Mouse (Mus musculus): ENCODE data around the gene Fam102a. TPM values are rescaled to one million over a fixed set of nuclear protein-coding genes. Genes with fewer than 3 reads are reported as not detected.
A peak's percentile ranks its signal among the peaks of the same experiment; 100 is the strongest.
"Not testable (repeated sequence)": the region's sequence is repeated elsewhere in the genome, so short reads cannot be mapped to it uniquely, and the experiment has no call there.

Fam102a gene
- polyA plus RNA-seq (2015; fragmentation: Nextera tagmentation; extraction: Ambion mirVana): 7.5 and 9.5 TPM in 2 replicates

DNA sequence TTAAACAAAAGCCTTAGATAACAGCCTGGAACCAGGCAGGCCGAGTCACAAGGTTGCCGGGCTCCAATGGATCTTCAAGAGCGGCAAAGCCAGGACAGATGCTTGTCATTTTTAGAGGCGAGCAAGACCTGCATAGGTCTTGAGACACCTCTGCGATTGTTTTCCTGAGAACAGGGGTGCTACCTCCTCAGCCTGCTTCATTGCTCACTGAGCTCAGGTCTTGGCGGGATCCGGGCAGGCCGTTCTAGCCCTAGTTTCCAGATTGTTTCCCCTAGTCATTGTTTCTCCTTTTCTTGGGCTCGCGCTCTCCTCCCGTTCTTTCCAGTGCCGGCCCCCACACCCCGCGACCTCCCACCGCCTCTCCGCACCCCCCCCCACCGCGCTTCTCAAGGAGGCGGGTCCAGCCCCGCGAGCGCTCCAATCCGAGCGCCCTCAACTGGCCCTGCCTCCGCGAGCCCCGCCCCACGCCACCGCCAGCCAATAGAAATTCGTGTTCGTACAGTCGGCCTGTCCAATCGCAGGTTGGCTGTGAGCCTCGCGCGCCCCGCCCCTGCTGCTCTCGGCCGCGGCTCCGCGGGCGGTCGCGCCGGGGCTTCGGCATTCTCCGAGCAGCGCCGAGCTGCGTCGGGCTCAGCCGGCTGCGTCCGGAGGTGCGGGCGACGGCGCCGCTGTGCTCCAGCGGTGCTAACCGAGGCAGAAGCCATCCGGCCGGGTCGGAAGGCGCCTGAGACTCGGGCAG, at the start of gene Fam102a:
Gene Fam102a (plus strand): TSS at position 600 of the 739 bp plus-strand sequence.
- H3K27ac ChIP-seq (replicated peaks): peak within 1 kb of the TSS; percentile 93
- peak within 1 kb of the TSS; percentile 71 for H3K4me2 ChIP-seq
- WGBS: under 1% methylated on average over 65 of the region's 67 CpGs
- ATAC-seq (ENCODE audit: low FRiP score, low read depth): peak; percentile 96
- peak within 1 kb of the TSS; percentile 87 for H3K9ac ChIP-seq
- no peaks in the 10 kb centered on the region for H3K9me3 ChIP-seq
- H3K4me1 ChIP-seq (replicated peaks): peaks cover 51% of the 10 kb centered on the region
- peak within 1 kb of the TSS; percentile 87 for H3K4me3 ChIP-seq
- no peaks in the 10 kb centered on the region for H3K27me3 ChIP-seq
- no peaks in the 10 kb centered on the region for H3K36me3 ChIP-seq

DNA sequence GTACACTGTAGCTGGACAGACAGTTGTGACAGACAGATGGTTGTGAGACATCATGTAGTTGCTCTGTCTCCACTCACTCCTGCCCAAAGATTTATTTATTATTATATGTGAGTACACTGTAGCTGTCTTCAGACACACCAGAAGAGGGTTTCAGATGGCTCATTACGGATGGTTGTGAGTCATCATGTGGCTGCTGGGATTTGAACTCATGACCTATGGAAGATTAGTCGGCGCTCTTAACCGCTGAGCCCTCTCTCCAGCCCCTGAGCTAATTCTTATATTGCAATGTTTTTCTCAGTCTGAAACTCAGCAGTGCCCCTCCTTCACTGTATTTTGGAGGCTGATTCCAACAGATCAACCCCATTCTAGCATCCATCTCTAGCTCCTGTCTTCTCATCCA, 49.4 kb upstream of the Fam102a start:
- Histone ChIP-seq H3K36me3 (no peaks in the 10 kb centered on the region), H3K4me1 (replicated peaks) (no peaks in the 10 kb centered on the region), H3K27me3 (no peaks in the 10 kb centered on the region), H3K4me2 (no peak overlapping the region), H3K4me3 (no peak overlapping the region), H3K9me3 (no peaks in the 10 kb centered on the region), H3K9ac (no peak overlapping the region), H3K27ac (replicated peaks) (no peak overlapping the region)
- 92% methylated on average over 4 of the region's 4 CpGs for WGBS
- no peak for ATAC-seq (ENCODE audit: low FRiP score, low read depth)

DNA sequence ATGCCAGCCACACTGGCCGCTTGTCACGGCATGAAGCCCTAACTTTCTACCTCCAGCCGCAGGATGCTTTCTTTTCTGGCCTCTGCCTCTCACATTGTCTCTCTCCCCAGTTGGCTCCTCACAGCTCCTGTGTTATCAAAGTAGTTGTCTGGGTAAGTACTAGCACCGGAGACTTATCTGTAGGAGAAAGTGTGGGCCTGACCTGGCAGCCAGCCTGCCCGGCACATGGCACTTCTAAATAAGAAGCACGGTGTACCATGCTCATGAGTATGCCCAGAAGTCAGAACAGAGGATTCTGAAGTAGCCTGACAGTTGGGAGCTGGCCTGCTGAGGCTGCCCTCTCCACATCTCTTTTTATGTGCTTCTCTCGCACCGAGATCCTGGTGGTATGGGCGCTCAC, 49.0 kb upstream of the Fam102a start:
- H3K4me1 ChIP-seq (replicated peaks): no peaks in the 10 kb centered on the region
- no peak for ATAC-seq (ENCODE audit: low FRiP score, low read depth)
- no peaks in the 10 kb centered on the region for H3K27me3 ChIP-seq
- no peak overlapping the region for H3K4me3 ChIP-seq
- no peak overlapping the region for H3K4me2 ChIP-seq
- H3K36me3 ChIP-seq: no peaks in the 10 kb centered on the region
- WGBS: 88% methylated on average over 9 of the region's 9 CpGs
- H3K9ac ChIP-seq: no peak overlapping the region
- no peak overlapping the region for H3K27ac ChIP-seq (replicated peaks)
- H3K9me3 ChIP-seq: no peaks in the 10 kb centered on the region

DNA sequence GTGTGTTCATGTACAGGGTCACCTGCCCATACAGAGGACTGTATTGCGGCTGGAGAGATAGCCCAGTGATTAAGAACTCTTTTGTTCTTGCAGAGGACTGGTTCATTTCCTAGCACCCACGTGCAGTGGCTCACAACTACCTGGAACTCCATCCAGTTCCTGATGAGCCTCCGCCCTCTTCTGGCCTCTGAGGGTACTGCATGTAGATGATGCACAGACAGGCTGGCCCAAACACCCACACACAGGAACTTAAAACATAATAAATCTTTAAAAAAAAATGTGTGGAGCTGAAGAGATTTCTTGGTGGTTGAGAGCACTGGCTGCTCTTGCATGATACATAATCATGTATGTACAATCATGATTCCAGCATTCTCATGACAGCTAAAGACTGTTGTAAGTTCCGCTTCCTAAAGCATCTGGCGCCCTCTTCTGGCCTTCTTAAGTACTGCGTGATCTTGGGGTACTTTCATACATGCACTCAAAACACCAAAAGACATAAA, 48.0 kb upstream of the Fam102a start:
- no peak overlapping the region for H3K27ac ChIP-seq (replicated peaks)
- no peaks in the 10 kb centered on the region for H3K27me3 ChIP-seq
- peak; percentile 60 for ATAC-seq (ENCODE audit: low FRiP score, low read depth)
- WGBS: 7% methylated on average over 6 of the region's 6 CpGs
- H3K9me3 ChIP-seq: no peaks in the 10 kb centered on the region
- H3K4me1 ChIP-seq (replicated peaks): no peaks in the 10 kb centered on the region
- no peak overlapping the region for H3K9ac ChIP-seq
- H3K4me2 ChIP-seq: no peak overlapping the region
- no peaks in the 10 kb centered on the region for H3K36me3 ChIP-seq
- H3K4me3 ChIP-seq: no peak overlapping the region

DNA sequence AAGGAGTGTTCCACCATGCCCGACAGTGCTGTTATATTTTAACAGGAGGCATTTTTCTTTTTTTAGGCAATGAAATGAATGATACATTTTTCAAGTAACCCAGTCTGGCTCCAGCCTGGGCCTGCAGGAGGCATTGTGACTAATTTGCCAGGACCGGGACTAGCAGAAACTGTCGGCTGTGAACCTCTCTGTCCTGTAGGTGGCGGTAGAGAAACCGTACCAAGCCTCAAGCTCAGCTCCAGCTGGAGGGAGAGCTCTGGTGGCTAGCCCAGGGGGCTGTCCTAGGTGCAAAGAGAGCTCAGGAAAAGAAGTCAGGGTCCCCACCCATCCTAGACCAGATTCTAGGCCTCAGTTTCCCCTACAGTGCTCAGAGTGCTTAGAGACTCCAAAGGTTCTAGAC, 46.5 kb upstream of the Fam102a start:
- no peak overlapping the region for H3K4me3 ChIP-seq

DNA sequence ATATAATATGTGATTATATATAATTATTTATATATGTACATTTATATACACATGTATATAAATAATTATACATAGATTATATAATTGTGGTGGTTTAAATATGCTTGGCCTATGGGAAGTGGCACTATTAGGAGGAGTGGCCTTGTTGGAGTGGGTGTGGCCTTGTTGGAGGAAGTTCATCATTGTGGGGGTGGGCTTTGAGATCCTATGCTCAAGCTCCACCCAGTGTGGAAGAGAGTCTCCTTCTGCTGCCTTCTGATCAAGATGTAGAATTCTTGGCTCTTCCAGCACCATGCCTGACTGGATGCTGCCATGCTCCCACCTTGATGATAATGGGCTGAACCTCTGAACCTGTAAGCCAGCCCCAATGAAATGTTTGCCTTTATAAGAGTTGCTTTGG, 44.4 kb upstream of the Fam102a start:
- not testable (repeated sequence) for H3K9me3 ChIP-seq; H3K36me3 ChIP-seq; H3K4me3 ChIP-seq; H3K27ac ChIP-seq (replicated peaks); H3K4me1 ChIP-seq (replicated peaks); H3K27me3 ChIP-seq; H3K9ac ChIP-seq; H3K4me2 ChIP-seq; ATAC-seq (ENCODE audit: low FRiP score, low read depth)

More for the DNA sequence above, 46.5 kb upstream of the Fam102a start:
- Histone ChIP-seq H3K36me3 (no peaks in the 10 kb centered on the region), H3K9me3 (no peaks in the 10 kb centered on the region), H3K4me2 (no peak overlapping the region), H3K27ac (replicated peaks) (no peak overlapping the region), H3K27me3 (no peaks in the 10 kb centered on the region), H3K4me1 (replicated peaks) (no peaks in the 10 kb centered on the region), H3K9ac (no peak overlapping the region)
- under 1% methylated on average over 5 of the region's 5 CpGs for WGBS
- peak; percentile 59 for ATAC-seq (ENCODE audit: low FRiP score, low read depth)

DNA sequence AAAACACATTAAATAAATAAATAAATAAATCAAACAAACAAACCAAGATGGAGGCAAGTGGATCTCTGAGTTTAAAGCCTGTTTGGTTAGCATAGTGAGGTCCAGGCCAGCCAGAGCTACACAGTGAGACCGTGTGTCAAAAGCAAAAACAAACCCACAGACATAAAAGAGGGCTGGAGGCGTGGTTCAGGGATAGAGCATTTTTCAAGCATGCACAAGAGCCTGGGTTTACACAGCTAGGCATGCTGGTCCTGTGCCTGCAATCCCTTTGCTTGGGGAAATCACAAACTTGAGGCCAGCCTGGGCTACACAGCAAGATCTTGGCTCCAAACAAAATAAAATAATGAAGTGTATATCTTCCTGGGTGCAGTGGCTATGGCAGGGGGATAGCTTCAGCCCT, 42.5 kb upstream of the Fam102a start:
- Histone ChIP-seq H3K4me1 (replicated peaks) (no peaks in the 10 kb centered on the region), H3K9me3 (no peaks in the 10 kb centered on the region)
- ATAC-seq (ENCODE audit: low FRiP score, low read depth): no peak

DNA sequence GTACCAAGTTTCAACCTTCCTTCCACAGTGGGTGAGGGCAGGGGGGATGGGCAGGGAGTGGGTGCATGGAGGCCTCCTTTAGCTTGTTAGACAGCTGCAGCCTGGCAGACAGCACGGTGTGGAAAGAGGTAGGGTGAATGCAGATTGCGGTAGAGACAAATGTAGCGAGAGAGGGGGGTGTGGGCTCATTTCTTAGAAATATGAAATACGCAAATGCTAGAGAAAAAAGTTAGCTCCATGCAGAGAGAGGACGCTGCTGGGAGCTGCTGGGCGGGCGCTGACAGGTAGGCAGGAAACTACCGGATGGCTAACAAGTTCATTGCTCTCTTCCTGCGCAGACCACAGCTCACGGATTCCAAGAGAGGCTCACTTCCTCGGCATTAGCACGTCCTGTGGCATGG, 41.8 kb upstream of the Fam102a start:
- H3K9me3 ChIP-seq: no peaks in the 10 kb centered on the region
- no peak overlapping the region for H3K9ac ChIP-seq
- ATAC-seq (ENCODE audit: low FRiP score, low read depth): no peak
- no peak overlapping the region for H3K27ac ChIP-seq (replicated peaks)
- H3K4me2 ChIP-seq: no peak overlapping the region
- H3K4me1 ChIP-seq (replicated peaks): no peaks in the 10 kb centered on the region
- WGBS: 82% methylated on average over 12 of the region's 12 CpGs
- no peaks in the 10 kb centered on the region for H3K27me3 ChIP-seq
- no peaks in the 10 kb centered on the region for H3K36me3 ChIP-seq
- no peak overlapping the region for H3K4me3 ChIP-seq

More for the DNA sequence above, 42.5 kb upstream of the Fam102a start:
- no peak overlapping the region for H3K4me2 ChIP-seq
- H3K4me3 ChIP-seq: no peak overlapping the region
- no peaks in the 10 kb centered on the region for H3K36me3 ChIP-seq
- no peaks in the 10 kb centered on the region for H3K27me3 ChIP-seq
- no peak overlapping the region for H3K9ac ChIP-seq
- 77% methylated on average over 2 of the region's 2 CpGs for WGBS
- no peak overlapping the region for H3K27ac ChIP-seq (replicated peaks)

DNA sequence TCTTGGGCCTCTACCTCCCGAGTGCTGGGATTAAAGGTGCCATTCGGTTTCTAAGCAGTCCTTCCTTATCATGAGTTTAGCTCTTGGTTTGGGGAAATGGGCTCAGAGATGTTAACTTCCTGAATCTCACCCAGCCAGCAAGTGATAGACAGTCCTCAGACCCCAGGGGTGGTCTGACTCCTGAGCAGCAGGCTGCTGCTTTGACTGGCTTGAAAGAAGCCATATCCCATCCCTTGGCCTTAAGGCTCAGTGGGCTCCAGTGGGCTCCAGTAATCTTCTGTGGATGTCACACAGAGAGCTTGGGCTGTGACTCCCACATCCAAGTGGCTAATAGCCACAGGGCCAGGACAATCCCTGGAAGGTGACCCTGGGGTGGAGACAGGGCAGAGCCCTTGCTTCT, 40.6 kb upstream of the Fam102a start:
- WGBS: 75% methylated on average over 2 of the region's 2 CpGs
- Histone ChIP-seq H3K36me3 (no peaks in the 10 kb centered on the region), H3K9ac (no peak overlapping the region), H3K4me2 (no peak overlapping the region), H3K27ac (replicated peaks) (no peak overlapping the region), H3K4me1 (replicated peaks) (no peaks in the 10 kb centered on the region), H3K9me3 (no peaks in the 10 kb centered on the region), H3K27me3 (no peaks in the 10 kb centered on the region), H3K4me3 (no peak overlapping the region)
- no peak for ATAC-seq (ENCODE audit: low FRiP score, low read depth)

DNA sequence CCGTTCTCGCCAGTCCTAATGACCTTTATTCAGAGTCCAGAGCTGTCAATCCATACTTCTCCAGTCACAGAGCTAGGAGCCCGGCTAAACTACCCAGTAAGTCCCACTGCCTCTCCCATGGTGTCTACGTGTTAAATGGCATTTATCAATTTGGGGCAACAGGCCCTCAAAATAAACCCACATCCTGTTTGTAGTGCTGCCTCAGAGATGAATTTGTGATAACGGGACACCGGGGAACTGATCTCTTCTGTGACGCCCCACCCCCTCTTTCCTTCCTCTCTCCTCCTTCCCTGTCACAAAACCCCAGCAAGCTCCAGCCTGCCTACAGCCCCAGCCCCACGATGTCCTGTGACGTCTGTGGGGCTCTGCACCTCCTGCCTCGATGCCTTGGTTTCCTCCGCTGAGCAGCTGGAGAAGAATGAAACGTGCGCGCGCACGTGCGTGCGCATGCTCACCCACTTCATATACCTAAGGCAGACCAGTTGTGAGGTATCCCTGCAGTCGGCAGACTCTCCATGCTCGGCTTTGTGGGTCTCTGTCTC, 39.9 kb upstream of the Fam102a start:
- no peaks in the 10 kb centered on the region for H3K27me3 ChIP-seq
- H3K4me1 ChIP-seq (replicated peaks): no peaks in the 10 kb centered on the region
- H3K27ac ChIP-seq (replicated peaks): no peak overlapping the region
- H3K9ac ChIP-seq: no peak overlapping the region
- H3K4me3 ChIP-seq: no peak overlapping the region
- no peaks in the 10 kb centered on the region for H3K36me3 ChIP-seq
- H3K9me3 ChIP-seq: no peaks in the 10 kb centered on the region
- WGBS: 77% methylated on average over 20 of the region's 20 CpGs
- no peak for ATAC-seq (ENCODE audit: low FRiP score, low read depth)
- no peak overlapping the region for H3K4me2 ChIP-seq

DNA sequence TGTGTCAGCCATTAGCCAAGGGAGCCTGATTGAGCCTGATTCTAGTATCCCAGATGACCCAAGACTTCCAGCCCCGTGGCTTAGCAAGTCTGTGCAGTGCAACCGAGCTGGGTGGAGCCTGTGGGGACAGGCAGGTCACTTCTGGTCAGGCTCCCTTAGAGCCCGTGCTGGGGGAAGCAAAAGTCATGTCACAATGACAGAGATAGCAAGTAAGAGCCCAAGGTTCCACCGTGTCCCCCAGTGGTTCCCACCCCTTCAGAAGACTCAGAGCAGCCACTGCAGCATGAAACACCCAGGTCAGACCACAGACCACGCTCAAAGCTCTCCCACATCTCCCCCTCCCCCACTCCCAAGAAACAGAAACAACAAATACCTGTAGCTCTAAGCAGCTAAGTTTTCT, 38.9 kb upstream of the Fam102a start:
- H3K4me1 ChIP-seq (replicated peaks): no peaks in the 10 kb centered on the region
- no peaks in the 10 kb centered on the region for H3K9me3 ChIP-seq

DNA sequence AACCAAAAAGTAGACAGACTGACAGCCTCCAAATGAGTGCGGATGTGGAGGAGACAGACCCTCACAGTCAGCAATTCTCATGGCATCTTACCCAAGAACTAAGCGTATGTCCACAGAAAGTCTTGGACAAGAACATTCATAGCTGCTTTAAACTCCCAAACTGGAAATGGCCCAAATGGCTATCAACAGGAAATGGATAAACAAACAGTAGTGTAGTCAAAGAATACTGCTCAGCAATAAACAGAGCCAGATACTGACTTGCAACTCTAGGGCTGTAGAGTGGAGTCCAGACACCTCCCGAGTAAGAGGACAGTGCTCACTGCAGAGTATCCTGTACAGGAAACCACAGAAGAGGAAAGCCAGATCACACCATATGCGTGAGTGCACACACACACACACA, 35.8 kb upstream of the Fam102a start:
- no peak overlapping the region for H3K4me3 ChIP-seq
- 94% methylated on average over 4 of the region's 4 CpGs for WGBS
- no peak overlapping the region for H3K27ac ChIP-seq (replicated peaks)
- no peaks in the 10 kb centered on the region for H3K4me1 ChIP-seq (replicated peaks)
- ATAC-seq (ENCODE audit: low FRiP score, low read depth): no peak
- H3K9me3 ChIP-seq: no peaks in the 10 kb centered on the region
- H3K27me3 ChIP-seq: no peaks in the 10 kb centered on the region
- H3K9ac ChIP-seq: no peak overlapping the region
- H3K4me2 ChIP-seq: no peak overlapping the region
- H3K36me3 ChIP-seq: no peaks in the 10 kb centered on the region

More for the DNA sequence above, 38.9 kb upstream of the Fam102a start:
- Histone ChIP-seq H3K27ac (replicated peaks) (no peak overlapping the region), H3K9ac (no peak overlapping the region), H3K27me3 (no peaks in the 10 kb centered on the region), H3K36me3 (no peaks in the 10 kb centered on the region), H3K4me2 (no peak overlapping the region), H3K4me3 (no peak overlapping the region)
- 71% methylated on average over 5 of the region's 5 CpGs for WGBS
- no peak for ATAC-seq (ENCODE audit: low FRiP score, low read depth)
